Mouse (Mus musculus): Measurements from ENCODE around the gene Gnl3l.

- no peak for TF ChIP-seq CTCF (IDR thresholded peaks at IDR 0.05; ENCODE audit: extremely low read depth, insufficient read depth, low read length)
- no peak for TF ChIP-seq POLR2A (IDR thresholded peaks at IDR 0.05; ENCODE audit: extremely low read depth, insufficient read depth, low read length)
These were observed 24.1 kb upstream of the Gnl3l start for GRCm38 (mm10) chrX:151041223-151041622.
